Mouse (Mus musculus) CH12.LX (cell line): ENCODE data around the gene Cryaa. TPM values are rescaled to one million over a fixed set of nuclear protein-coding genes. Genes with fewer than 3 reads are reported as not detected.
A peak's percentile ranks its signal among the peaks of the same experiment; 100 is the strongest.

Experiments used
- DNase-seq: peaks from one replicate; pipeline ENCODE4 v3.0.0-alpha.2; 2013; ENCODE audit errors: extremely low read depth
- H3K27ac ChIP-seq: 2 replicates; pipeline ENCODE4 v1.5.1; 2012; ENCODE audit warnings: low read depth, mild to moderate bottlenecking, control low read depth, moderate library complexity; ENCODE audit not compliant: insufficient read depth
- H3K27me3 ChIP-seq: replicated peaks from 2 replicates; pipeline ENCODE3; 2012; ENCODE audit warnings: inconsistent platforms
- H3K36me3 ChIP-seq, 2 experiments: replicated peaks in 1 of 2; 2 replicates each; pipeline versions ENCODE3 to v1.6.1; 2012; ENCODE audit warnings: inconsistent platforms in 1 of 2, low read length in 1 of 2, mild to moderate bottlenecking in 1 of 2, mixed read lengths in 1 of 2, moderate library complexity in 1 of 2; ENCODE audit not compliant: control insufficient read depth in 1 of 2, insufficient read depth in 1 of 2
- H3K4me1 ChIP-seq, 2 experiments: 2 replicates each; pipeline ENCODE4 v1.6.1; 2012; ENCODE audit warnings: inconsistent platforms in 1 of 2, moderate library complexity in 1 of 2; ENCODE audit not compliant: insufficient read depth in 2 of 2, control insufficient read depth in 1 of 2
- H3K4me2 ChIP-seq: 2 replicates; pipeline ENCODE4 v1.6.1; 2012; ENCODE audit warnings: low read depth, mild to moderate bottlenecking, control low read depth; ENCODE audit not compliant: poor library complexity, insufficient read depth, severe bottlenecking
- H3K4me3 ChIP-seq, 3 experiments: fragments of 150-350 bp in 1 of 3; sonication (generic) in 1 of 3; replicated peaks in 1 of 3; 2 replicates each; pipeline versions ENCODE3 to v1.5.1; 2011 to 2012; ENCODE audit warnings: low read depth in 2 of 3, low read length in 2 of 3, mild to moderate bottlenecking in 2 of 3, moderate library complexity in 2 of 3, control low read depth in 1 of 3, improper control_type of control experiment in 1 of 3, inconsistent platforms in 1 of 3, mixed read lengths in 1 of 3; ENCODE audit not compliant: poor library complexity in 1 of 3
- H3K79me2 ChIP-seq: replicated peaks from 2 replicates; pipeline ENCODE4 v1.6.1; 2012; ENCODE audit warnings: mild to moderate bottlenecking, moderate library complexity; ENCODE audit not compliant: control insufficient read depth, poor library complexity, insufficient read depth, severe bottlenecking; ENCODE audit errors: extremely low read depth
- H3K9ac ChIP-seq: 2 replicates; pipeline ENCODE4 v1.6.1; 2012; ENCODE audit warnings: low read depth, mild to moderate bottlenecking, control low read depth, moderate library complexity; ENCODE audit not compliant: insufficient read depth
- H3K9me3 ChIP-seq: replicated peaks from 2 replicates; pipeline ENCODE3; 2012; ENCODE audit warnings: low read length, inconsistent platforms, mixed read lengths
- BHLHE40 ChIP-seq: IDR thresholded peaks from 2 replicates; pipeline ENCODE4 v1.6.1; 2011; ENCODE audit warnings: mild to moderate bottlenecking, low read depth, low read length, improper control_type of control experiment
- CHD2 ChIP-seq: IDR thresholded peaks from 2 replicates; pipeline ENCODE4 v1.6.1; 2011; ENCODE audit warnings: low read length, improper control_type of control experiment
- CTCF ChIP-seq, 2 experiments: IDR thresholded peaks in 1 of 2; conservative IDR thresholded peaks in 1 of 2; 2 replicates each; pipeline ENCODE4 v1.5.1; 2011 to 2012; ENCODE audit warnings: low read depth in 2 of 2, low read length in 2 of 2, improper control_type of control experiment in 1 of 2, inconsistent platforms in 1 of 2, mild to moderate bottlenecking in 1 of 2, moderate library complexity in 1 of 2
- E2F4 ChIP-seq: IDR thresholded peaks from 2 replicates; pipeline ENCODE4 v1.6.1; 2011; ENCODE audit warnings: low read depth, low read length, improper control_type of control experiment; ENCODE audit not compliant: insufficient replicate concordance
- ELF1 ChIP-seq: IDR thresholded peaks from 2 replicates; pipeline ENCODE4 v1.6.1; 2014; ENCODE audit warnings: low read depth, mild to moderate bottlenecking, inconsistent platforms, low read length, improper control_type of control experiment
- ETS1 ChIP-seq: conservative IDR thresholded peaks from 2 replicates; pipeline ENCODE4 v1.6.1; 2012; ENCODE audit warnings: low read depth, mild to moderate bottlenecking, inconsistent platforms, low read length, improper control_type of control experiment, moderate library complexity
- GABPA ChIP-seq: IDR thresholded peaks from 2 replicates; pipeline ENCODE4 v1.6.1; 2012; ENCODE audit warnings: low read depth, low read length, improper control_type of control experiment, inconsistent platforms; ENCODE audit not compliant: insufficient replicate concordance
- IRF4 ChIP-seq: IDR thresholded peaks from 2 replicates; pipeline ENCODE4 v1.6.1; 2014; ENCODE audit warnings: low read depth, mild to moderate bottlenecking, inconsistent platforms, low read length, improper control_type of control experiment
- KAT2A ChIP-seq: IDR thresholded peaks from 2 replicates; pipeline ENCODE4 v1.6.1; 2012; ENCODE audit warnings: low read length, improper control_type of control experiment, inconsistent platforms; ENCODE audit not compliant: insufficient replicate concordance
- MAFK ChIP-seq: IDR thresholded peaks from 2 replicates; pipeline ENCODE4 v1.6.1; 2011; ENCODE audit warnings: low read length, improper control_type of control experiment; ENCODE audit not compliant: insufficient replicate concordance
- MAX ChIP-seq: IDR thresholded peaks from 2 replicates; pipeline ENCODE4 v1.6.1; 2011; ENCODE audit warnings: low read length, improper control_type of control experiment
- MAZ ChIP-seq: IDR thresholded peaks from 2 replicates; pipeline ENCODE4 v1.6.1; 2012; ENCODE audit warnings: low read depth, mild to moderate bottlenecking, inconsistent platforms, low read length, improper control_type of control experiment, moderate library complexity
- MEF2A ChIP-seq: IDR thresholded peaks from 2 replicates; pipeline ENCODE4 v1.6.1; 2014; ENCODE audit warnings: low read depth, mild to moderate bottlenecking, inconsistent platforms, low read length, improper control_type of control experiment, borderline replicate concordance
- MXI1 ChIP-seq: IDR thresholded peaks from 2 replicates; pipeline ENCODE4 v1.6.1; 2011; ENCODE audit warnings: mild to moderate bottlenecking, low read depth, low read length, improper control_type of control experiment
- MYC ChIP-seq: IDR thresholded peaks from 2 replicates; pipeline ENCODE4 v1.6.1; 2011; ENCODE audit warnings: low read depth, mild to moderate bottlenecking, improper control_type of control experiment, low read length
- NELFE ChIP-seq: IDR thresholded peaks from 2 replicates; pipeline ENCODE4 v1.6.1; 2011; ENCODE audit warnings: low read depth, low read length, improper control_type of control experiment
- NRF1 ChIP-seq: IDR thresholded peaks from 2 replicates; pipeline ENCODE4 v1.6.1; 2014; ENCODE audit warnings: low read depth, mild to moderate bottlenecking, inconsistent platforms, low read length, improper control_type of control experiment, moderate library complexity
- PAX5 ChIP-seq: IDR thresholded peaks from 2 replicates; pipeline ENCODE4 v1.6.1; 2012; ENCODE audit warnings: low read length, inconsistent platforms, mixed read lengths
- POLR2A ChIP-seq: IDR thresholded peaks from 2 replicates; pipeline ENCODE4 v1.6.1; 2011; ENCODE audit warnings: low read depth, mild to moderate bottlenecking, improper control_type of control experiment, low read length
- POLR2AphosphoS2 ChIP-seq: IDR thresholded peaks from 2 replicates; pipeline ENCODE4 v1.6.1; 2011; ENCODE audit warnings: low read depth, low read length, improper control_type of control experiment
- RAD21 ChIP-seq: IDR thresholded peaks from 2 replicates; pipeline ENCODE4 v1.6.1; 2011; ENCODE audit warnings: low read depth, mild to moderate bottlenecking, low read length, improper control_type of control experiment, moderate library complexity
- RCOR1 ChIP-seq: conservative IDR thresholded peaks from 2 replicates; pipeline ENCODE4 v1.6.1; 2012; ENCODE audit warnings: low read depth, mild to moderate bottlenecking, inconsistent platforms, low read length, improper control_type of control experiment
- TBP ChIP-seq: conservative IDR thresholded peaks from 2 replicates; pipeline ENCODE4 v1.6.1; 2011; ENCODE audit warnings: low read depth, low read length, improper control_type of control experiment
- TCF12 ChIP-seq: IDR thresholded peaks from 2 replicates; pipeline ENCODE4 v1.6.1; 2014; ENCODE audit warnings: low read depth, mild to moderate bottlenecking, inconsistent platforms, low read length, improper control_type of control experiment
- USF2 ChIP-seq: conservative IDR thresholded peaks from 2 replicates; pipeline ENCODE4 v1.6.1; 2011; ENCODE audit warnings: low read depth, low read length, improper control_type of control experiment
- ZMIZ1 ChIP-seq: IDR thresholded peaks from 2 replicates; pipeline ENCODE4 v1.6.1; 2012; ENCODE audit warnings: low read depth, mild to moderate bottlenecking, inconsistent platforms, low read length, improper control_type of control experiment
- ZNF384 ChIP-seq: IDR thresholded peaks from 2 replicates; pipeline ENCODE4 v1.6.1; 2012; ENCODE audit warnings: low read depth, low read length, improper control_type of control experiment, inconsistent platforms
- dilution Hi-C: fragments of 300-500 bp; cut with MboI; formaldehyde crosslinking; loops from 2 replicates; pipeline ENCODE4 v1.14.3; 2020; ENCODE audit warnings: low sequenced_read_pairs; ENCODE audit not compliant: extremely low pct_unique_long_range_greater_than_20kb, extremely low pct_ligation_motif_present
- in situ Hi-C: fragments of 300-500 bp; cut with MboI; formaldehyde crosslinking; loops from 3 replicates; pipeline ENCODE4 v1.14.3; 2019; ENCODE audit warnings: low sequenced_read_pairs, low pct_ligation_motif_present, low pct_unique_long_range_greater_than_20kb, mixed read lengths
- polyA plus RNA-seq: library from polyadenylated mRNA; unstranded; fragments of >175 nt; gene quantifications from 2 replicates; pipeline ENCODE4 v1.2.1, GENCODE M21; 2012; ENCODE audit warnings: low read depth; ENCODE audit not compliant: insufficient read length
- total RNA-seq, 2 experiments: library from RNA; depleted of rRNA; stranded (reverse); fragments of 300-350 nt in 1 of 2; fragments of >200 nt in 1 of 2; gene quantifications; 2 replicates each; pipeline ENCODE4 v1.2.3; 2012 to 2014

Gene Cryaa
- total and polyA plus RNA-seq, 3 experiments: 0.51 TPM; not detected in 2

- Histone ChIP-seq H3K9ac (no peak overlapping the region), H3K4me2 (no peak overlapping the region), H3K4me3 (no peak overlapping the region), H3K27ac (no peak overlapping the region), H3K4me1 (peaks cover 2 to 30% of the 10 kb centered on the region in 2 experiments; a peak in 2 of 4 replicates), H3K27me3 (no peaks in the 10 kb centered on the region), H3K36me3 (peaks cover 50 to 60% of the 10 kb centered on the region in 2 experiments), H3K79me2 (peaks cover 57% of the 10 kb centered on the region), H3K9me3 (no peaks in the 10 kb centered on the region)
- no peak for DNase-seq
- dilution Hi-C loops: no loop called here
- TF ChIP-seq GABPA (no peak), E2F4 (no peak), IRF4 (no peak), ZMIZ1 (no peak), MAZ (no peak), USF2 (no peak), RCOR1 (no peak), POLR2A (no peak), BHLHE40 (no peak), MAX (no peak), MXI1 (no peak), TBP (no peak), KAT2A (no peak), RAD21 (no peak)
- in situ Hi-C loops: no loop called here
Measured at GRCm38 (mm10) chr17:31655366-31655765, 22.2 kb upstream of the Cryaa start.

DNA sequence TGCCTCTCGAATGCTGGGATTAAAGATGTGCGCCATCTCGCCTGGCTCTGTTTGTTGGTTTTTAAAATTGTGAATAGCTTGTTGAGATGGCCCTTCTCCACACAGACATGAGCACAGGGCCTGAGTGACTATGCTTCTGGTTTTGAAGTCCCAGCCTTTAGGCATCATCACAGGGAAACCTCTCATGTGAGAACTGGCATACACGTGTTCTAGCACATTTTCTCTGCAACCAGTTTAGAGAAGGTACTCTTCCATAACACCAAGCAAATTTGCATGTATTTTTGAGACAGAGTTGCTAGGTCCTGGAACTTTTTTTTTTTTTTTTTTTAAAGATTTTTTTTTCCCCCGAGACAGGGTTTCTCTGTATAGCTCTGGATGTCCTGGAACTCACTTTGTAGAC is 20.9 kb upstream of the Cryaa start:
- Histone ChIP-seq H3K4me1 (peaks cover 2 to 30% of the 10 kb centered on the region in 2 experiments; a peak in 2 of 4 replicates), H3K36me3 (peaks cover 37 to 46% of the 10 kb centered on the region in 2 experiments), H3K4me3 (peak overlapping the region in 1 of 3 experiments; percentile 23), H3K4me2 (peak overlapping the region; percentile 93), H3K27me3 (no peaks in the 10 kb centered on the region), H3K9ac (peak overlapping the region; percentile 89; the same call in 1 of the 2 replicates), H3K27ac (no peak overlapping the region), H3K9me3 (no peaks in the 10 kb centered on the region), H3K79me2 (peaks cover 56% of the 10 kb centered on the region)
- in situ Hi-C loops: no loop called here
- dilution Hi-C loops: no loop called here
- no peak for DNase-seq
- TF ChIP-seq POLR2AphosphoS2 (no peak), MEF2A (no peak), RCOR1 (no peak), ZNF384 (peak; percentile 46; the same call in 1 of the 2 replicates), BHLHE40 (peak; percentile 76), ETS1 (no peak), NELFE (no peak), NRF1 (no peak), KAT2A (no peak), CTCF (conservative IDR thresholded peaks at IDR 0.05 in 1 of 2, IDR thresholded peaks at IDR 0.05 in 1 of 2; ENCODE audit: low read depth in 2 of 2, low read length in 2 of 2) (no peak), TBP (no peak), GABPA (no peak), ELF1 (no peak), CHD2 (no peak), USF2 (no peak), PAX5 (no peak), MYC (peak; percentile 74), TCF12 (no peak), MAFK (no peak), MXI1 (peak; percentile 29; the same call in 1 of the 2 replicates), MAX (peak; percentile 68)
